Mouse (Mus musculus) spleen, adult 2 months (tissue): ENCODE measurements at regions not wholly inside any gene's neighbourhood (a gene's known extent, or its start where the extent isn't known, plus 50 kb on each side); places are given as distances from the start of the nearest gene placed in this dataset.
"Not testable (repeated sequence)": the region's sequence is repeated elsewhere in the genome, so short reads cannot be mapped to it uniquely, and the experiment has no call there.

Experiments used
- CTCF ChIP-seq: fragments of 200-500 bp; IDR thresholded peaks from 2 replicates; pipeline ENCODE4 v1.5.1; 2011; ENCODE audit warnings: mild to moderate bottlenecking, inconsistent platforms; ENCODE audit not compliant: insufficient read depth, insufficient read length, insufficient replicate concordance; ENCODE audit errors: extremely low read depth
- POLR2A ChIP-seq: fragments of 200-500 bp; IDR thresholded peaks from 2 replicates; pipeline ENCODE4 v1.6.1; 2011; ENCODE audit warnings: low read depth, low read length, inconsistent platforms

DNA sequence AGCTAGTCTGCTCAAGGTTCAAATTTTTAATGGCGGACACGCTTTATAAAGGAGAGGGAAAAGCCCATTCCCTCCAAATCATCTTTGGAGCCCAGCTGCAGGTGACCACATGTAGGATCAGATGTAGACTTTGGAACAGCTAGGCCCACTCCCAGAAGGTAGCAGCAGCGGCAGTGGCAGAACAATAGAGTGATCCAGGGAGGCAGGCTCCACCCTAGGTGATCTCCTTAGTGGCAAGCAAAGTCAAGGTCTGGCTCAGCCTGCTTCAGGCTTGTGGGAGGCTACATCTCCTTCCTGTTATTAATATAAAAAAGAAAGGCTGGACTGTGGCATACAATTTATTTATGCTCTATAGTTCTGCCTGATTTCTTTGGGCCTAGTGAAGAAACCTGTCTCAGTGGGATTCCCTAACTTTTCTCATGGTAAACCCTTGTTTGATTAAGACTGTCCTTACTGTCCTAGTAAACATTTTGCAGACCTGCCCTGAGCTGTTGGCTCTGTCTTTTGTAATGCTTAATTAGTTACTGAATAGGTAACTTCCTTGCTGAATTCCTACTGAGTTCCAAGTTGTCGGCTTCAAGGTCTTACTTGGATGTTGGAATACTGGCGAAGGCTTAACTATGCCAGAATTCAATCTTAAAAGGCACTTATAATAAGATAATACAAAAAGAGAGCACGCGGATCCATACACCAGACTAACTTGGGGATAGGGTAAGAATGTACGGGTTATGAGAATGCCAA, 169.6 kb downstream of the Car2 start:
- not testable (repeated sequence) for TF ChIP-seq CTCF, POLR2A
